Mouse (Mus musculus) fibroblast of lung, adult 2 months (primary cell): ENCODE measurements around the gene A530084C06Rik.
A peak's percentile ranks its signal among the peaks of the same experiment; 100 is the strongest.

Experiments used
- DNase-seq: peaks from one replicate; pipeline ENCODE4 v3.0.0-alpha.2; 2011; ENCODE audit warnings: low read depth

Gene A530084C06Rik

DNA sequence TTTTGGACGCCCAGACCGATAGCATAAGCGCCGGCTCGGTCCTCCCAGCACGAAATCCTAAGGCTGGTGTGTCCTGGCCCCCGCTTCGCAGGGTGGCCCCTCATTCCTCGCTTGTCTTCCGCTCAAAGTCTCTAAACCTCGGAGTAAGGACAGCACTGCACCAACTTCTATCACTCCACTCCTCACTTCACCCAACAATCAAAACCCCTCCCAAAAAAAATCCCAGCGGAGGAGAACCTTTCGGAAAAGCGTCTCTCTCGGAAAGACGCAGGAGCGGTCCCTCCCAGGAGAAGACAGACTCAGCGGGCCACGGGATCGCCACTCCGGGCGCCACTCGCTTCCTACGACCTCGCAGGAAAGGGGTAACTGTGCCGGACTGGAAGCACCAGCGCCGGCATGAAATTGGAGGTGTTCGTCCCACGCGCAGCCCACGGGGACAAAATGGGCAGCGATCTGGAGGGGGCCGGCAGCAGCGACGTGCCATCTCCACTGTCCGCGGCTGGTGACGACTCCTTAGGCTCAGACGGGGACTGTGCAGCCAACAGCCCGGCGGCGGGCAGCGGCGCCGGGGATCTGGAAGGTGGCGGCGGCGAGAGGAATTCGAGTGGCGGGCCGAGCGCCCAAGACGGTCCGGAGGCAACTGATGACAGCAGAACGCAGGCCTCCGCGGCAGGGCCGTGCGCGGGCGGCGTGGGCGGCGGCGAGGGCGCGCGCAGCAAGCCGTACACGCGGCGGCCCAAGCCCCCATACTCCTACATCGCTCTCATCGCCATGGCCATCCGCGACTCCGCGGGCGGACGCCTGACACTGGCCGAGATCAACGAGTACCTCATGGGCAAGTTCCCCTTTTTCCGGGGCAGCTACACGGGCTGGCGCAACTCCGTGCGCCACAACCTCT lies at the start of gene A530084C06Rik:
A530084C06Rik (minus strand) TSS at position 813 of the 898 bp plus-strand sequence.
- DNase-seq = no peak

DNA sequence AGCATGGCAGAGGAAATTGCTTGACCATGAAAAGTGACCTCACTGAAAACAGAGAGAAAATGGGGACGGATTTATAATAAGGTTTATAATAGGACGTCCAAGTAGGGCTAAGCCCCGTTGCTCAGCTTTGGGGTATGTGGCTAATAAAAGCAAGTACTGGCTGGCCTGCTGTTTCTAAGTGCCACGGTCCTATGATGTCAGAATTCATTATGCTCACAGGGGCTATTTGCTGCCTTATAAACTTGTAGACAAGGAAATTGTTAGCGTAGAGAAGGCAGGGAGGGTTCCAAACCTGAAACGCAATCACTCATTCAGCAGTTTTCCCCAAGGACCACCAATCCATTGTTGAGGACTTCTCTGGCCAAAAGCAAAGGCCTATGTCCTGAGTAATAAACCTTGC lies 44.8 kb upstream of the A530084C06Rik start:
- DNase-seq = no peak

DNA sequence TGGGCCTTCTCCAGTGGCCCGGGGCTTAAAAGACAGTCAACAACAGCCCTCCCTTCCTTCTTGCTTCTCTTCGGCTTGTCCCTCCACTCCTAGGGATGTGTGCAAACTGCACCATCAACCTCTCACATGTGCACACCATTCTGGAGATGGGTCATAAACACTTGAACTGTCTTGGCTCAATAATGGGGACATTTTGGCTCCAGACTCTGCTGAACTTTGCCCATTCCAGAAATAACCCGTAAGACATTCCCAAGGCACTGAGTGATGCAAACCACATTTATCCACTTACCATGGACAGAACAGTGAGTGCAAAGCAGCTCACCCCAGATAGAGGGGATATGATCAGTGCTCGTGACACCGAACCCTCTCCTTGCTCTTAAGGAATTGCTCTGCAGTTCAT lies 40.4 kb upstream of the A530084C06Rik start:
- DNase-seq = no peak

DNA sequence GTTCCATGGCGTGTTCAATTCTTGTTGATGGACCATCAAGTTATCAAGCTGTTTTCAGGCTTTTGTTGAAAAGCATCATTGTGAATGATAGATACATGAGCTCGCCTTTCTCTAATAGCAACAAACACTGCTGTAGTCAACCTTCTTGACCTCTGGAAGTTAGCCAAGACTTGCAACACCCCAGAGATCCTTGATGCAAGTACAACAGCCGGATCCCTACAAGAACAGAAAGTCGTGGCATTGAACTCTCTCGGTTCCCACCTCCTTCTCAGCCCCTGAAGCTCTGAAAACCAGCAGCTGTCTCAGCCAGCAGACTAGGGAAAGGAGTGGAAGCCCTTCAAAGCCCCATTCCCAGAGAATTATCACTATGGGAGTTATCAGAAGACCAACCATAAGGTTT lies 28.2 kb upstream of the A530084C06Rik start:
- DNase-seq = no peak

DNA sequence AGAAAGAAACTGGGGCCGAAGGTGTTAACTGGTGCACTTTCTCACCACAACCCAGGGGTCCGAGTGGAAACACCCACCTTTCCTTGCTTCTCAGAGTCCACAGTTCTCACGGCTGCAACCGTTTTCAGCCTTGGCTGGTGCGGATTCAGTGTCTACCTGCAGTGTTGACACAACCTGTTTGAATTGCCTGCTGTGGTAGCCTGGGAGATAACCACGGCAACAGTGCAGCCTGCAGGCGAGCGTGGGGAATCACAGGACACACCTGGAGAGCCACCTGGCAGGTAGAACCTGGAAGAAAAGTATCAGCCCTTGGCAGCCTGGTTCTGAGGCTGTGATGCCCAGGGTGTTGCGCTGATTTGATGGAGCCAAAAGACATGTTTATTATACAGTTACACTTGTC lies 20.7 kb upstream of the A530084C06Rik start:
- DNase-seq = no peak

DNA sequence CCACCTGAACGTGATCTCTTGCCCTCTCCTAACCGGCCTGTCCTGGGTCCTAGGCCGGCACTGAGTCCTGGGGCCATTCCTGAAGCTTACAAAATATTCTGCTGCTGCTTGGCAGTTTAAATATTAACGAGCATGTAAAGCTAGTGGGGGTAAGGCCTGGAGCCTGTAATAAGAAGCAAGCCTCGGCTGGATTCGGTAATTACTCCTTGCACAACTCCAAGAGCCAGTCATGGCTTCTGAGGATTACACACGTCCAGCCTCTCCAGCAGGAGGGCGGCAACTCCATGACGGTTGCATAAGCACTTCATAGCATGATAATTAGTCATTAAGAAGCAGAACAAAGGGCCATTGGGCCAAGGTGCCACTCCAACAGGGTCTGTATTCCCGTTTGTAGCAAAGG lies 19.3 kb upstream of the A530084C06Rik start:
- DNase-seq = peak; percentile 24

DNA sequence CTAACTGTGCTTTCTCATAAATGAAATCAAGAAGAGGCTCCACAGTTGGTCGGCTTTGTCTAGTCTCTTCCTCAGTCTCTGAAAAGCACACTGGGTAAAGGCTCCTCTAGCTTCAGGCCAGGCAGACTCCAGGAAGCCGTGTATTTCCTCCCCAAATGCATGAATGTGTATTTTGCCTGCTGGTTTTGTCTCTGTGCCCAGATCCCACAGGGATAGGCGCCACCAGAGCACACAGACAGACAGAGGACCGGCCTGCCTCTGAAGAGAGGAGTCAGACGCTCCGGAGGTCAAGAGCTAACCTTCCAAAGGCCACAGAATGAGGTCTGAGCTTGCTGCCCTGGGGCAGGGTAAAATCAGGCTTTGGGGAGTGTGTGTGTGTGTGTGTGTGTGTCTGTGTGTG lies 18.4 kb upstream of the A530084C06Rik start:
- DNase-seq = no peak

DNA sequence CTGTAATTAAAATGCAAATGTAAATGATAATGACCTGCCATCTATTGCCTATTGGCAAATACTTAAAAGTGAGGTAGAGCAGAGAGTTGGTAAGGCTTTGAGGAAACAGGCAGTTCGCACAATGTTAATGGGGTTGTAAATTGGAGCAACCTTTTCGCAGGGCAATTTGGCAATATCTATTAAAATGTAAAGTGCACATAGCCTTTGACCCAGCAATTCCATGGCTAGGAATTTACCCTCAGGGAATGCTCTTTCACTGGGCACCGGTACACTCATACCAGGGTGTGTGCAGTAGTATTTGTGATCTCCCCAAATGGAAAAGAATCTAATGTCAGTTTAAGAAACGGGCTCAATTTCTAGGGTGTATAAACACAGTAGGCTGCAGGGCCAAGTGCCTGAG lies 17.6 kb upstream of the A530084C06Rik start:
- no peak for DNase-seq

DNA sequence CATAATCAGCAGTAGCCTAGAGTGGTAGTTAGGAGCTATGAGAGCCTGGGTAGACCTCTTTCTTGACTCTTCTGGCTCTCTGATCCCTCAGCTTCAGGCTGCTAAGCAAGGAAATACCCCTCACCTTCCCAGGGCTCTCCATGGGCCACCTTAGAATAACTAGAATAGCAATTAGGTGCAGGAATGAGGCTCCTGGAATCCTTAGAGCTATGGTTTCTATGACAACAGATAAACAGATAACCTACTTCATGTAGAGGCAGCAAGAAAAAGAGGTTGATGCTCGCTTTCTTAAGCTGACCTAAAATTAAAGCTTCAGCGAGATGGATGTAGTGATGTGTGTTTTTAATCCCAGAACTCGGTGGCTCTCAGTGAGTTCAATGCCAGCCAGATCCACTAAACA lies 15.5 kb upstream of the A530084C06Rik start:
- no peak for DNase-seq

DNA sequence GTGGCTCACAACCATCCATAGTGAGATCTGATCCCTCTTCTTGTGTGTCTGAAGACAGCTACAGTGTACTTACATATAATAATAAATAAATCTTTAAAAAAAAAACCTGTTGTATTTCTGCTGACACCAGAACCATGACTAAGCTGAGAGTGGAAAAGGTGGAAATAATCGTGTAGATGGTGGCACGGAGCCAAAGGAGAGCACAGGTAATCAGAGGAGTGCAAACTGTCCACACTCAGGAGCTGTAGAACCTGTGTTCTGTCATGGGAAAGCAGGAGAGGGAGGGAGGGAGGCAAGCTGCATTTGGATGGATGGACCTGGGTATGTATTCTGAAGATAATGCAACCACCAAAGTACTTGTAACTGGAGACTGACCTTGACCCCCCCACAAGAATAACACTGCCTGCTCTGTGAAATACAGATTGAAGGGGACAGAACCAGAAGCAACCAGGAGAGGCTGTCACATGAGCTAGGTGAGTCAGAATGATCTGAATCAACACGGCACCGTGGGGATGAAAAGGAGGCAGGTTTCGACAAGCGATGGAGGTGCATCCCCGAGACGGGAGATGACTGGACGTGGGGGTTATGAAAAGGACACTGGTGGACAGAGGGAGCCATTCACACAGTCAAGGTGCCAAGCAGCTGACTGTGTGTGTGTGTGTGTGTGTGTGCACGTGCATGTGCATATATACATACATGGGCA lies 13.8 kb upstream of the A530084C06Rik start:
- no peak for DNase-seq

DNA sequence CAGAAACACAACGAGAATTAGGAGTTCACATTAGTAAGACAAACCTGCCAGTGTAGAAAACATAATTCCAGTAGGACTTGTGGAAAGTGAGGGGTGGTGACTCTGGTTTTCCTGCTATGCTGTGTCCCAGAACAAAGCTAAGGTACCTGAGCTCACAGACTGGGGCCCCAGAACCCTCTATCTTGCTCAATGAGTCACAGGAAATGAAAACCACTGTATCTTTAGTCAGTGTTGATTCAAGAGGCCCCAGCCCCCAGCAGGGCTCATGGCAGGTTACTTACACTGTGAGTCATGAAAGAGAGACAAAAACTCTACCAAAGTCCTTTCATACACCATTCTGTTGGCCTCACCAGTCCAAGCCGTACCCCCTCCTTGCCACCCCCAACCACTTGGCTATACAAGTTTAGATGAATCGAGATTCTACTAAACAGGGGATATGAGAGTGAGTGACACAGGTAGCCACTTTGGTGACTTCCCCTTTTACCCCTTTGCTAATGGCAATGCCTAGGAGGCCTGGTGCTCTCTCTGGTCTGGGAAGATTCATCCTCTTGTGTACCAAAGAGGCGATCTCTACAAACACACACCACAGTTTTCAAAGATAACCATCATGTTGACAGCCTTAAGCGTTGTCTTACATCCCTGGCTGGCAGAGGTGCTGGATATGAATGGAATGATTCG lies 8.6 kb upstream of the A530084C06Rik start:
- peak; percentile 27 for DNase-seq

DNA sequence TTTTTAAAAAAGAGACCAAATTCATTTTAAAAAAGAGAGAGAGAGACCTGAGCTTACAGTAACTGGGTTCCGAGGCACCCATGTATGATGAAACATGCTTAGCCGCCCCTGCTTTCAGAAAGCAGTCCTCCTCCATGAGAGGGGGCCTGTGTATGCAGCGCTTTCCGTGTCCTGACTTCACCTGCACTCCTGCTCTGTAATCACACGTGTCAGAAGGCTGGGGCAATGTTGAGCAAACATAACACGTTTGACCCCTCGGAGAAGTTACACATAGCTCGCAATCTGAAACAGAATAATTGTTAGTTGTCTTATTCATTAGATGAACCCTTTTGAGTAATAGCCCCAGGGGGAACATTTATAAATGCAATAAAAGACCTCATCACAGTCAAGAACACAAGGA lies 8.0 kb upstream of the A530084C06Rik start:
- no peak for DNase-seq

DNA sequence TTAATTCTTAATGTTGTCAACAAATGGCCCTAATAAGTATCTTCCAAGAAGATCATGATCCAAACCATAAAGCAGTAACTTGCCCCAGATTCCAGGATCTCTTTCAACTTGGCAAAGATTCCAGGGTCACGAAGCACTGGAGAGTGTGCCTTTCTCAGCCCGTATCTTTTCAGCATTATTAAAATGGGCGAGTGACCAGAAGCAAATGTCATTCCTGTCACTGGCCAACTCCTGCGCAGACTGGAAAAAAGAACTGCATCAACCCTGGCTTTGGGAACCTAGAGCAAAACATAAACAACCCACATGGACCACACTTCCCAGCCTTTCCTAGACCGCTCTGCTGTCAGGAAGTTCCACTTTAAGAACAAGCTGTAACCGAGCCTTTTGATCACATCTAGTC lies 5.3 kb upstream of the A530084C06Rik start:
- DNase-seq = no peak

DNA sequence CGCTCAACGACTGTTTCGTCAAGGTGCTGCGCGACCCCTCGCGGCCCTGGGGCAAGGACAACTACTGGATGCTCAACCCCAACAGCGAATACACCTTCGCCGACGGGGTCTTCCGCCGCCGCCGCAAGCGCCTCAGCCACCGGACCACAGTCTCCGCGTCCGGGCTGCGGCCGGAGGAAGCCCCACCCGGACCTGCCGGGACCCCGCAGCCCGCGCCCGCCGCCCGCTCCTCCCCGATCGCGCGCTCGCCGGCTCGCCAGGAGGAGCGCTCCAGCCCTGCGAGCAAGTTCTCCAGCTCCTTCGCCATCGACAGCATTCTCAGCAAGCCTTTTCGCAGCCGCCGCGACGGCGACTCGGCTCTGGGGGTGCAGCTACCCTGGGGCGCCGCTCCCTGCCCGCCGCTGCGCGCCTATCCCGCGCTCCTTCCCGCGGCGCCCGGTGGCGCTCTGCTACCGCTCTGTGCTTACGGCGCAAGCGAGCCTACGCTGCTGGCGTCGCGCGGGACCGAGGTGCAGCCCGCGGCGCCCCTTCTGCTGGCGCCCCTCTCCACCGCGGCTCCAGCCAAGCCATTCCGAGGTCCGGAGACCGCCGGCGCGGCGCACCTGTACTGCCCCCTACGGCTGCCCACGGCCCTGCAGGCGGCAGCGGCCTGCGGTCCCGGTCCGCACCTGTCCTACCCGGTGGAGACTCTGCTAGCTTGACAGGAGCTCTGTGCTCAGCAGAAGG lies 449 bp upstream of the A530084C06Rik start:
- no peak for DNase-seq

DNA sequence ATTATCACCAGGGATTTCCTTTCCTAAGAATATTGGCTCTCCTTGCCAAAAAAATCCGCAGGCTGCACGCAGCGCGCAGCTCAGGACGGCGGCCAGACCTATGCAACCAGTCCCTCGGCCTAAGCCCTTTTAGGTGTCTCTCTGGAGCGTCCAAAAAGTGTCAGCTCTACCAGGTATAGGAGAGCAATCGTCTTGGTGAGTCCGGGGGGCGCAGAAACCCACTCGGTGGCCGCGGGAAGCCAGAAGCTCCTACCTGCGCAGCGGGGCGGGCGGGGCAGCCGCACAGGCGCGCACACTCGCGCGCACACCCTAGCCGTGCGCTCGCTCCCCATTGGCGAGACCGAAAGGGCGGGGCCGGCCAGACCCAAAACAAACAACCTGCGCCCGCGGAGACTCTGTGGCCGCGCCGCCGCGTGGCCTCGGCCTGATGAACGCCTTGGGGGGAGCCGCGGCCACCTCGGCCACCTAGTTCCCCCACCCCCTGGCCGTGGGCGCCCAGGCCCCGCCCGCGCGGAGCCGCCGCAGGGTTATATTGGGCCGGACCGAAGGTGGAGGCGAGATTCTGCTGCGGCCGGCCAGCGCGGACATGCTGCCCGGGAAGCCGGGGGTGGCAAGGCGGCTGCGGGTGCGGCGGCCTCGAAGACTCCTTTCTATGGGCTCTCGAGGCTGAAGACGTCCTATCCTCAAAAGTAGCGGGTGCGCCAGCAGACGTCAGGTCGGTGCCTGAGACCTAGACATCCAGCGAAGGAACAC lies 1.2 kb downstream of the A530084C06Rik start:
- DNase-seq = no peak

DNA sequence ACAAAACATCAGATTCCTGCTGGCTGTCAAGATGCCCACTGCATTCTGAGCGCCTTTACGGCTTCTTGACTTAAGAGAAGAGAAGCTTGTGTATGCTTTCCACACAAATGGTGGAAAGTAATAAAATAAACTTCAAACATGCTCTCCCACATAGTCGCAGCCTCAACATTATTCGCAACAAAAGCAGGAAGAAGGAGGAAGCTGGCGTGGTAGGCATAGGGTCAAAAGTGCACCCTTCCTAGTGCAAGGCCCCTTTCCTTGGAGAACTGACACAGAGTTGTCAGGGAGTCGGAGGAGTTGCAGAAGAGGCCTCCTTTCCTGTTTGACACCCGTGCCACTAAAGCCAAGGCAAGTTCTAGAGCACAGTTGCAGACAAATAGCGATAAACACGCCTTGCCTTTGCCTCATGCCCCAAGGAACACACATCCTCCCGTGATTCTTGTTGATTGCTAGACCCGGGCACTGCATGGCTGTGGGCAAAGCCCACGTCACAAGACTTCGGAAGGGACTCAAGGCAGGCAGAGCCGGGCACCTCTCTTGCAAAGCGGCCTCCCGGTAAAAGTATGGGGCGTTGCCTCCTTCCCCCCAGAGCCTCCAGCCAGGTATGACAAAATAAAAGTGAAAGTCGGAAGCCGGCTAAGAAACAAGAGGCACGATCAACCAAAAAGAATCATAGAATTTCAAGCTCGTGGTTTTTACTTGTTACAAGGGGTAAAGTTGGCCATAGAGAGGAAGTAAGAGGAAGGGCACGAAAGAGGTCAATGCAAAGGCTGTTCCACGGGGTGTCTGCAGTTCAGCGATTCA lies 2.0 kb downstream of the A530084C06Rik start:
- DNase-seq = no peak

DNA sequence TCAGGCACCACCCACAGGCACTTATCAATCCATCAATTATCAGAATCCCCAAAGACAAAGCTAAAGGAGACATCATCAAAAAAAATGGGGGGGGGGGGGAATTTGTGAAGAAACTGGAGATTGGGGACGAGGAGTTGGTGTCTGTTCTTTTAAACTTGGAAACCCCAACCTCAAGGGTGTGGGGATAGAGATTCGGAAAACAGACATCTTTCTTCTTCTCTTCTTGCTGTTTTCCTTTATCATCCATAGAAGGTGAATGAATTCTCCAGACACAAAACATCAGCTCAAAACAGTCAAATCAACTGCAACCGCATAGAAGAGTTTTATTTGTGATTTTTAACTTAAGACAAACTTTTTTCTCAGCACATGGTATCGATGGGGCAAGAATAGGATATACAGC lies 3.3 kb downstream of the A530084C06Rik start, which contains the start of gene Foxq1:
Foxq1 (plus strand) TSS at position 301 of the 400 bp plus-strand sequence.
- no peak for DNase-seq

DNA sequence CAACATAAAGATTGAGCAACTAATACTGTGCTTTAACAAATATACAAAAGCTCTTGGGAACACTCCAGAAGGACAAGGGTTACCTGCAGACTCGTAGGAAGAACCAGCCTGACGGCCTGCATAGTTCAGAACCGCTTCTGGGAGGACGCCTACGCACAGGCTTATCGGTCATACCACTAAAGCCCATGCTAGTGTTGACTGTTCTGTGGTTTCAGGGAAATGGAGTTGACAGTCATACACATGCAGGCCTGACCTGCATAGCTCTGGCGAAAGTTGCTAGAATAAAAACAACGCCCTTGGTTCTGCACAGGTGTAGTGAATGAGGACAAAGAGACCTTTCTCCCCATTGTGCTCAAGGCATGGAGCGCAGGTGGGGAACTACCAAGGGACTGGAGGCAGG lies 11.5 kb downstream of the A530084C06Rik start:
- DNase-seq = no peak

DNA sequence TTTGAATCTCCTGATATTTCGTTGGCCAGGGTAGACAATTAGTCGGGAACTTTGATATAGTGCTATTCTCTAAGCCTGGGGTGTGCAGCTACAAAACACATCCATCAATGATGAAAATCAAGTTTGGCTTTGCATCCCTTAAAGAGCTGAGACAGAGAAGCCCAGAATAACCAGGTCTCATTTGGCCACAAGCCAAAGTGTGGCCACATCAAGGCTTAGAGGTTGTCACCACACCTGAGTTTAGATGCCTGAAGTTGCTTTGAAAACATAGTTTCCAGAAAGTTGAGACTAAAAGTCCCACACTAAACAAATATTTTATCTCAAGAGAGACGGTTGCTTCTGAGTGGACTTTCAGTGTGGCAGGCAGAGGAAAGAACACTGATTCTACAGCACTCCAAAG lies 11.9 kb downstream of the A530084C06Rik start:
- no peak for DNase-seq

DNA sequence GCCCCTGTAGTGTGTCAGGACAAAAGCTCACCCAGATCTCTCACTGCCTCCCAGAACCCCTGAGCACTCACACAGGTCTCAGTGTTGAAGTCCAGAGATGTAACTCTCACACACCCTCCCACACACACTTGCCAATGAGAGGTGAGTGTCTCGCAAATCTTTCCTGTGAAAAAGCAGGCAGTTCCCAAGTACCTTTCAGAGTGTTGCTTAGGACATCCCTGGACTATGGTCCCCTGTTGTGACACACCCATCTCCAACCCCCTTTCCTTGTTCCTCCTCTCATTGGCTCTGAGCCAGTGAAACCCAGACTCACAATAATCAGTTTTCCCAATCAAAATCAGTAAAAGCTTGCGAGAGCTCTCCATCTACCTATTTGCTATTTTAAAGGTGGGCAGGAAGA lies 12.3 kb downstream of the A530084C06Rik start:
- DNase-seq = no peak
